Mouse (Mus musculus) neutrophil, adult 5-6 weeks (primary cell): ENCODE results near the gene Cald1. TPM values are rescaled to one million over a fixed set of nuclear protein-coding genes. Genes with fewer than 3 reads are reported as not detected.

Experiments
- ATAC-seq: fragments of 151-379, 151-347 bp; 2 replicates; pipeline ENCODE4 v1.8.0; 2017; ENCODE audit warnings: mild to moderate bottlenecking, moderate TSS enrichment; ENCODE audit not compliant: insufficient number of reproducible peaks, poor library complexity, low FRiP score, severe bottlenecking; ENCODE audit errors: extremely low read depth
- total RNA-seq: library from RNA; stranded (forward); fragments of 200-1000 nt; gene quantifications from 2 replicates; pipeline ENCODE4 v1.2.3, GENCODE M21; 2017

Cald1 gene
- total RNA-seq, 1 experiment from 2014 or later, result 6.8 TPM

DNA sequence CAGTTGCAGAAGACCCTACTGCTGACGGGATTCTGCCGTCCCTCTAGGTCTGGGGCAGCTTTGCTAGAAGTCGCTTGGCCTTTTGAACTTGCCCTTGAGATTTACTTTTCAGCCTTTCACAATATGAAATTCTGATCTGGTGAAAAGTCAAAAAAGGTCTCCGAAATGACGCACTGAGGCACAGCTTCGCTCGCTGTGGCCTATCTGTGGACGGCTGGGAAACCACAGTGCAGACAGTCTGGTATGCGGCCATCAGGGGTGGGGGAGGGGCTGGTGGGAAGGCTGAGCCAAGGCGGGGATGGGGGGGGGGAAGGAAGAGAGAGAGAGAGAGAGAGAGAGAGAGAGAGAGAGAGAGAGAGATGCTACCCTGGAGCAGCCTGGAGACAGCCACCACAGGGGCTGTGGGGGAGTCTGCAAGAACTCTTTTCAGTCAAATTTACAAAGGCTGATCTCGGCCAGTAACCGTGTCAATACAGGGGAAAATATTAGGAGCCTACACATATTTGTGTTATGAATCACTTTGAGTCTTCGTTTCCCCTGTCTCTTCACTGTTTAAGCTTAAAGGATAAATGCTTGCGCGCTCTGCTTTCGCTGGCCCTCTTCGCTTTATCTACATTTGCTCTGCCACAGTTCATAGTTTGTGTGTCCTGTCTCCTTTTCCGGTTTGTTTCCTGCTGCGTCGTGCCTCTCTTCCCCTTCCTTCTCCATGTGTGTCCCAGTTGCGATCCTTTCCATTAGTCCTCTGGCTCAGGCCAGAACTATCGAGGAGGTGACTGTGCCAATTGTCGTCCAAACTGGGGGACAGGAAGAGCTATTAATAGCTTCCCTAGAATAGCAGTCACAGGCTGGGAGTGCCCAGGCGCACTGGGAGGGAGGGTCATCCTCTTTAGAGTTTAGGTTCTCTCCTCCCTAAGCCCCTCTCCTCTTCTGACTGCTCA, 11.9 kb downstream of the Cald1 start:
- no peak for ATAC-seq

GRCm38 (mm10) chr6:34613122-34613521, 14.8 kb downstream of the Cald1 start:
- ATAC-seq, result no peak

GRCm38 (mm10) chr6:34615419-34615818, 17.1 kb downstream of the Cald1 start:
- no peak for ATAC-seq

DNA sequence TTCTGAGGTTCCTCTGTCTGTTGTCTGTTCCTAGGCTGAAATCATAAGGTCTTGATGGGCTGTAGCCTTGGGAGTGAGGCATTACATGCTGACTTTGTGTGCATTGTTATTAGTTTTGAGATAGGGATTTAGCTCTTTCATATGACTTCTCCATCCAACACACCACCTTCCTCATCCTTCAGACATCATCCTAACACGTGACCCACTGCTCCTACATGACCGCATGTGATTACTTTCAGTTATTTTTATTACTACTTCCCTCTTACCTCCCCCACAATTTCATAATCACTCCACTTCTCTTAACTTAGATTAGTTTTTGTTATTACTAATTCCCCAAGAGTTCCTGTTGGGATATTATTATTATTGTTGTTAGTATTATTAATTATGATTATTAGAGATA, 21.2 kb downstream of the Cald1 start:
- no peak for ATAC-seq

- ATAC-seq, result no peak
Observed at GRCm38 (mm10) chr6:34620242-34620641, 21.9 kb downstream of the Cald1 start.

- ATAC-seq, result no peak
Observed at GRCm38 (mm10) chr6:34622865-34623264, 24.6 kb downstream of the Cald1 start.

GRCm38 (mm10) chr6:34623290-34623689, 25.0 kb downstream of the Cald1 start:
- ATAC-seq, result no peak

DNA sequence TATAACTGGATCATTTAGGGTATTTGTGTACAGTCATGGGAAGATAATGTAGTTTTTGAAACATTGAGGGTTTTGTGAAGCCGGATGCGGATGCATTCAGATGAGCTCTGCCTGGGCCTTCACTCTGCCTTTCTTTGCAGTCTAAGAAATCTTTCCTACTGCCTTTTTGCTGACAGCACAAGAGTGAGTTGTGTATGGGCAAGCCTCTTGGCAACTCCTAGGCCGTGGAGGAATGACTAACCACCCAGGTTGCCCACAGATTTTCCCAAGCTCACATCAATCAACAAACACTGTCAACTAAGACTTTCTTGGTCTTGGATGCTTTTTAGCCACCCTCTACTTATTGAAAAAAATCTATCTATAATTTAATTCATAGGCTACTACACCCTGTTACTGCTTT, 26.2 kb downstream of the Cald1 start:
- no peak for ATAC-seq

- no peak for ATAC-seq
Observed at GRCm38 (mm10) chr6:34626586-34627245, 28.4 kb downstream of the Cald1 start.

DNA sequence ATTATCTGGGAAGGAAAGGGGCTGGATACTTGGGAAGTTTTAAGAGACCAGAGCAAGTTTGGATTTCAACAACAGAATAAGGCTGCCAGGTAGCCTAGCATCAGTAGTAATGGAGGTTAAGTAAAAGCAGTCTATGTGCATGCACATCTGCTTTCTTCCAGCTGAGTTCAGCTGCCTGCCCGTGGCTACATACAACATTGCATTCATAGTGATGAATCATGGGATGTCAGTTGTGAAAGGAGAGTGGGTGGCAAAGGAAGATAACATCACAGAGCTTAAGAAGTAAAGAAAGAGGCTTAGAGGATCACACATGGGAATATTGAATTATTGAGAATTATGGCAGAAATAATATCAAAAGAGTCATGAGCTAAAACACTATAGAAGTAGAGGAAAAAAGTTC, 29.8 kb downstream of the Cald1 start:
- no peak for ATAC-seq

- no peak for ATAC-seq
Observed at GRCm38 (mm10) chr6:34633776-34634175, 35.5 kb downstream of the Cald1 start.

DNA sequence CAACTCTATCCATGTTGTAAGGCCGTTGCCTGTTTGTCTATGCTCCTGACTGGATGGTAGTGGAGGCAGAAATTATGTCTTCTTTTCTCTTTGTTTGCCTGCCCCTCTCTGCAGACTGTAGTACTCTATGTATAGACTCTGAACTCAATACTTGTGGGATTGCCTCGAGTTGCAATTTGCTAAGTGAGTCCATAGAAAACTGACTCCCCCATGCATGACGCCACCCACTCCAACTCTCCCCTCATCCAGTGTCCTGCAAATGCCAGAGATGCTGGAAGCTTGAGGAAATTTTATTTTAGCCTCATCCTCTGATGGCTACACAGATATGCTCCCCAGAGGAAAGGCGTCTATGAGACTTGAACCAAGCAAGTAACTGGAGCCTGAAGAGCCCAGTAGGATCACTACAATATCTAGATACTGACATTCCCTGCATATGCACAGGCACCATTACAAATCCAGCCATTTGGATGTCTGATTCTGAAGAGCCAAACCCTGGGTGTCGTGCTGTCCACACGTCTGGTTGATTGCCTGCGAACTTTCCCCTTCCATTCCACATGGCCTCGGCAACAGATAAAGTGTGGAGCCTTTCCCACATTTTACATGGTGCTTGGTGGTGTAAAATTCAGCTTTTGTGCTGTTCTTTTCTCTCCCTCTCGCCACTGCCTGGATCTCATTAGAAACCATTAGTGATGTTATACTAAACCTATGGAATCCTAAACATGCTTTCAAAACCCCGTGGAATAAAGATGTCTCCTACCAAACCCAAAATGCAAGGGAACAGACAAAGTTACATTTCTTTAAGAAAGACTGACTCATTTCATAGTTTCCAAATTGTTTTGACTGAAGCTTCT, 39.5 kb downstream of the Cald1 start:
- ATAC-seq, result no peak

- ATAC-seq, result no peak
Observed at GRCm38 (mm10) chr6:34638667-34639066, 40.4 kb downstream of the Cald1 start.

- ATAC-seq, result no peak
Observed at GRCm38 (mm10) chr6:34640226-34640625, 41.9 kb downstream of the Cald1 start.

DNA sequence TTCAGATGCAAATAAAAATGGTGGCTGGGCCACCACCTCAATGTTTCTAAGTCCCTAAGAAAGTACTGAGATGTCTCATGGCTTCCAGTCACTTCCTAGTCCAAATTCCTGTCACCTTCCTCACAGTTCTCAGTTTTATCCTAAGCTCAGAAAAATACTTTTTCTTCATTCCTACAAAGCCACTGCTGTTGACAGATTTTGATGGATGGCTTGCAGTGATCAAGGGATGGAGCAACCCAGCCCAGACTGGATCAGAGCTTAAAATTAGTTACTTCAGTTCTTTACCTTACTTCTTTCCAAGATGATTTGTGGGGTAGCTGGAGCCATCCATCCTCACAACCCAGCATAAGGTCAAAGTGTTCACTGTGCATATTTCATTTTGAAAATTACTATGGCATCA, 42.8 kb downstream of the Cald1 start:
- ATAC-seq, result no peak

GRCm38 (mm10) chr6:34642075-34642547, 43.8 kb downstream of the Cald1 start:
- no peak for ATAC-seq

DNA sequence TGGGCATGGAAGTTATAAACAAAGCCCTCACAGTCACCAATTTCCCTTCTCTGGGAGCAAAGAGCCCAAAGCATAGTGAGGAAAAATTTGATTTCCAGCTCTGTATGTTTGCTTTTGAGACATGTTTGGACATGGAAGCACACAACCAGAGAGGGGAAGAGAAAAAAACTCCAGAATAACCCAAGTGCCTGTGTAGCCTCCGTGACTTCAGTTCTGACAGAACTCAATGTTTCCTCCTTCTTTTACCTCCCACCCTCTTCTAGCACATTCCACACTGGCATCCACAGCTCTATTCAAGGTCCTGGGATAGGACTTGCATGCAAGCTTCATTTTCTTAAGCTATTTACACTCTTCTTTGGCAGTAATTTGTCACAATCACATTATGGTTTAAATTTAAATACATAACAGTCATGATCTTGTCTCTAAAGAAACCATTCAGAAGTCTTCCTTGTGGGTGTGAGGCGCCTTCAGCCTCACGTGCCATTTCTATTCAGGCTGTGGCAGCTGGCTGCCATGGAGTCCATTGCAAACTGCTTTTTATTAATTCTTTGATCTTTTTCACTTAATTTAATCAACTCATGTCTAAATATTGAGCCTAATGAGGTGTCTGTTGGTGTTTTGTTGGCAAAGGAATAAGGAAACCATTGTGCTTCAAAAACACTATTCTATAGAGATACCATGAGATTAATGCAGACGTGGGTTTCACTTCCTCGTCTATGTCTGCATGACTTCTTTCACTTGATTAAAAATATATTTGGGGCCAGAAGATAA, 49.9 kb downstream of the Cald1 start:
- ATAC-seq, result no peak

GRCm38 (mm10) chr6:34651298-34651697, 53.0 kb downstream of the Cald1 start:
- no peak for ATAC-seq

DNA sequence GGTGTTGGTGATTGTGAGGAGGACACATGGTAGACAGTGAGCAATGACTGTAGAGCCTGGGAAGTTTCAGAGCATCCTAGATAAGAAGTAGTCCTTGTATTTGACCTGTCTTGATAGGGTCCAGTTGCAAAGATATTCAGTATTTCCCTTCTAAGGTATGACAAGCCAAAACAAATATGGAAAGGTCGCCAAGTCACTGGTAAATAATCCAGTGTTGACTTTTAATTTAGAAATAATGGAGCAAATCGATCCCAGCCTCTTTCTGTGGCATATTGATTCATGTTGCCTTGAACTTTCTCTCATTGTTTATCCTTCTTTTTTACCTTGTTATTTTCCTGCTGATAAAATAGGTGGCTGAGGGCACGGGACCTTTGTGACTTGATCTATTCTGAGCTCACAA, 57.4 kb downstream of the Cald1 start:
- no peak for ATAC-seq
